Mouse (Mus musculus) neural tube, embryonic 12.5 days (tissue): ENCODE data around the gene Tnip2. TPM values are rescaled to one million over a fixed set of nuclear protein-coding genes. Genes with fewer than 3 reads are reported as not detected.

Source experiments
- ATAC-seq: fragments of 200-750 bp; cut with Nextera tagmentation; 2 replicates; pipeline ENCODE4 v1.8.0; 2017; ENCODE audit warnings: low read depth, mild to moderate bottlenecking, moderate TSS enrichment, moderate library complexity; ENCODE audit not compliant: low FRiP score
- H3K27ac ChIP-seq: fragments of 300-500 bp; sonication (generic); 2 replicates; pipeline ENCODE4 v1.5.1; 2016
- H3K27me3 ChIP-seq: fragments of 300-500 bp; sonication (generic); replicated peaks from 2 replicates; pipeline ENCODE4 v1.6.1; 2016; ENCODE audit warnings: mild to moderate bottlenecking
- H3K36me3 ChIP-seq: fragments of 300-500 bp; sonication (generic); 2 replicates; pipeline ENCODE4 v1.6.1; 2016; ENCODE audit warnings: mild to moderate bottlenecking
- H3K4me1 ChIP-seq: fragments of 300-500 bp; sonication (generic); 2 replicates; pipeline ENCODE4 v1.6.1; 2016
- H3K4me2 ChIP-seq: fragments of 300-500 bp; sonication (generic); replicated peaks from 2 replicates; pipeline ENCODE4 v1.6.1; 2016; ENCODE audit warnings: mild to moderate bottlenecking
- H3K4me3 ChIP-seq: fragments of 300-500 bp; sonication (generic); 2 replicates; pipeline ENCODE4 v1.5.1; 2016
- H3K9ac ChIP-seq: fragments of 300-500 bp; sonication (generic); 2 replicates; pipeline ENCODE4 v1.6.1; 2016; ENCODE audit warnings: mild to moderate bottlenecking
- H3K9me3 ChIP-seq: fragments of 300-500 bp; sonication (generic); 2 replicates; pipeline ENCODE4 v1.6.1; 2016; ENCODE audit warnings: mild to moderate bottlenecking
- WGBS: fragments of 180-500 bp; shearing (Covaris S2); methylation state at CpG from one replicate; pipeline ENCODE4 v1.1.7; 2016; 5-methylcytosine and 5-hydroxymethylcytosine counted together
- polyA plus RNA-seq: library from polyadenylated mRNA; unstranded; fragments of >200 nt; fragmentation: Nextera tagmentation; extraction: Ambion mirVana; gene quantifications from 2 replicates; pipeline ENCODE4 v1.2.1, GENCODE M21; 2016

The Tnip2 gene
- polyA plus RNA-seq, 1 experiment from 2014 or later = 9.3 TPM

GRCm38 (mm10) chr5:34534776-34535581 lies 21.2 kb upstream of the Tnip2 start:
- WGBS = 87% methylated on average over 5 of the region's 5 CpGs
- Histone ChIP-seq H3K36me3 (no peaks in the 10 kb centered on the region), H3K9ac (no peak overlapping the region), H3K4me3 (no peak overlapping the region), H3K9me3 (no peaks in the 10 kb centered on the region), H3K4me2 (no peak overlapping the region), H3K4me1 (no peaks in the 10 kb centered on the region), H3K27ac (no peak overlapping the region), H3K27me3 (no peaks in the 10 kb centered on the region)
- ATAC-seq = no peak

GRCm38 (mm10) chr5:34533820-34534219 lies 20.0 kb upstream of the Tnip2 start:
- H3K4me3 ChIP-seq = no peak overlapping the region
- no peak for ATAC-seq
- H3K4me2 ChIP-seq = no peak overlapping the region
- H3K27me3 ChIP-seq = no peaks in the 10 kb centered on the region
- no peaks in the 10 kb centered on the region for H3K4me1 ChIP-seq
- no peaks in the 10 kb centered on the region for H3K9me3 ChIP-seq
- H3K36me3 ChIP-seq = no peaks in the 10 kb centered on the region
- WGBS = 76% methylated on average over 3 of the region's 3 CpGs
- no peak overlapping the region for H3K9ac ChIP-seq
- H3K27ac ChIP-seq = no peak overlapping the region

- Histone ChIP-seq H3K9ac (no peak overlapping the region), H3K27me3 (no peaks in the 10 kb centered on the region), H3K4me2 (no peak overlapping the region), H3K4me3 (no peak overlapping the region), H3K36me3 (no peaks in the 10 kb centered on the region), H3K27ac (no peak overlapping the region), H3K4me1 (no peaks in the 10 kb centered on the region), H3K9me3 (no peaks in the 10 kb centered on the region)
- WGBS = 73% methylated on average over 5 of the region's 5 CpGs
- no peak for ATAC-seq
Measured at GRCm38 (mm10) chr5:34533066-34533465, 19.3 kb upstream of the Tnip2 start.

GRCm38 (mm10) chr5:34530687-34531086 lies 16.9 kb upstream of the Tnip2 start:
- Histone ChIP-seq H3K27ac (no peak overlapping the region), H3K4me1 (no peaks in the 10 kb centered on the region), H3K27me3 (0 out of 2 replicates have a peak, but pooled peaks cover 9% of the 10 kb centered on the region), H3K36me3 (no peaks in the 10 kb centered on the region), H3K4me2 (no peak overlapping the region), H3K9ac (no peak overlapping the region), H3K9me3 (no peaks in the 10 kb centered on the region), H3K4me3 (no peak overlapping the region)
- ATAC-seq = no peak
- WGBS = 48% methylated on average over 4 of the region's 4 CpGs

- Histone ChIP-seq H3K27ac (no peak overlapping the region), H3K27me3 (0 out of 2 replicates have a peak, but pooled peaks cover 9% of the 10 kb centered on the region), H3K4me3 (no peak overlapping the region), H3K36me3 (no peaks in the 10 kb centered on the region), H3K4me1 (no peaks in the 10 kb centered on the region), H3K9ac (no peak overlapping the region), H3K9me3 (no peaks in the 10 kb centered on the region), H3K4me2 (no peak overlapping the region)
- no peak for ATAC-seq
- 73% methylated on average over 5 of the region's 5 CpGs for WGBS
Measured at GRCm38 (mm10) chr5:34530116-34530515, 16.3 kb upstream of the Tnip2 start.

- Histone ChIP-seq H3K4me3 (no peak overlapping the region), H3K4me1 (no peaks in the 10 kb centered on the region), H3K27me3 (peaks cover 9% of the 10 kb centered on the region; the same call in 1 of the 2 replicates), H3K4me2 (no peak overlapping the region), H3K9me3 (no peaks in the 10 kb centered on the region), H3K9ac (no peak overlapping the region), H3K36me3 (no peaks in the 10 kb centered on the region), H3K27ac (no peak overlapping the region)
- WGBS = 84% methylated on average over 5 of the region's 5 CpGs
- ATAC-seq = no peak
Measured at GRCm38 (mm10) chr5:34528724-34529123, 14.9 kb upstream of the Tnip2 start.

- Histone ChIP-seq H3K4me2 (no peak overlapping the region), H3K27ac (no peak overlapping the region), H3K9me3 (no peaks in the 10 kb centered on the region), H3K27me3 (peaks cover 9% of the 10 kb centered on the region; the same call in 1 of the 2 replicates), H3K4me1 (no peaks in the 10 kb centered on the region), H3K4me3 (no peak overlapping the region), H3K36me3 (no peaks in the 10 kb centered on the region), H3K9ac (no peak overlapping the region)
- ATAC-seq = no peak
- 82% methylated on average over 2 of the region's 2 CpGs for WGBS
Measured at GRCm38 (mm10) chr5:34527352-34527751, 13.6 kb upstream of the Tnip2 start.

- no peak for ATAC-seq
- Histone ChIP-seq H3K9ac (no peak overlapping the region), H3K36me3 (no peaks in the 10 kb centered on the region), H3K27ac (no peak overlapping the region), H3K27me3 (peaks cover 9% of the 10 kb centered on the region; the same call in 1 of the 2 replicates), H3K9me3 (no peaks in the 10 kb centered on the region), H3K4me2 (peak overlapping the region; percentile 66), H3K4me3 (no peak overlapping the region), H3K4me1 (no peaks in the 10 kb centered on the region)
- WGBS = 38% methylated on average over 5 of the region's 5 CpGs
Measured at GRCm38 (mm10) chr5:34526477-34526775, 12.6 kb upstream of the Tnip2 start.

GRCm38 (mm10) chr5:34525663-34526476 lies 12.1 kb upstream of the Tnip2 start, which contains the start of gene Sh3bp2:
TSS of gene Sh3bp2 (plus strand) at chr5:34525838.
- Histone ChIP-seq H3K4me2 (peak within 1 kb of the TSS; percentile 66), H3K36me3 (no peaks in the 10 kb centered on the region), H3K9ac (peak within 1 kb of the TSS; percentile 33), H3K9me3 (no peaks in the 10 kb centered on the region), H3K27me3 (peaks cover 9% of the 10 kb centered on the region; the same call in 1 of the 2 replicates), H3K27ac (no peak within 1 kb of the TSS), H3K4me3 (peak within 1 kb of the TSS; percentile 42), H3K4me1 (no peaks in the 10 kb centered on the region)
- peak; percentile 81 for ATAC-seq
- WGBS = 3% methylated on average over 38 of the region's 38 CpGs

- Histone ChIP-seq H3K36me3 (no peaks in the 10 kb centered on the region), H3K9me3 (no peaks in the 10 kb centered on the region), H3K27ac (no peak overlapping the region), H3K4me2 (no peak overlapping the region), H3K27me3 (peaks cover 9% of the 10 kb centered on the region; the same call in 1 of the 2 replicates), H3K4me1 (no peaks in the 10 kb centered on the region), H3K9ac (no peak overlapping the region), H3K4me3 (no peak overlapping the region)
- no peak for ATAC-seq
Measured at GRCm38 (mm10) chr5:34524511-34524910, 10.7 kb upstream of the Tnip2 start.

GRCm38 (mm10) chr5:34523958-34524485 lies 10.2 kb upstream of the Tnip2 start:
- Histone ChIP-seq H3K36me3 (no peaks in the 10 kb centered on the region), H3K27ac (no peak overlapping the region), H3K4me1 (no peaks in the 10 kb centered on the region), H3K9ac (no peak overlapping the region), H3K4me2 (no peak overlapping the region), H3K9me3 (no peaks in the 10 kb centered on the region), H3K4me3 (no peak overlapping the region), H3K27me3 (peaks cover 9% of the 10 kb centered on the region; the same call in 1 of the 2 replicates)
- ATAC-seq = no peak
- WGBS = 58% methylated on average over 4 of the region's 4 CpGs

- no peak overlapping the region for H3K4me3 ChIP-seq
- H3K4me1 ChIP-seq = no peaks in the 10 kb centered on the region
- H3K4me2 ChIP-seq = no peak overlapping the region
- ATAC-seq = no peak
- no peaks in the 10 kb centered on the region for H3K9me3 ChIP-seq
- H3K27me3 ChIP-seq = peaks cover 4% of the 10 kb centered on the region; the same call in 1 of the 2 replicates
- H3K36me3 ChIP-seq = no peaks in the 10 kb centered on the region
- H3K9ac ChIP-seq = no peak overlapping the region
- WGBS = 85% methylated on average over 3 of the region's 3 CpGs
- H3K27ac ChIP-seq = no peak overlapping the region
Measured at GRCm38 (mm10) chr5:34521337-34521736, 7.5 kb upstream of the Tnip2 start.
